Mouse (Mus musculus) stomach, embryonic 16.5 days (tissue): ENCODE measurements around the gene Skida1. TPM values are rescaled to one million over a fixed set of nuclear protein-coding genes. Genes with fewer than 3 reads are reported as not detected.

Source experiments
- ATAC-seq: fragments of 200-750 bp; cut with Nextera tagmentation; 2 replicates; pipeline ENCODE4 v1.8.0; 2017; ENCODE audit warnings: moderate number of reproducible peaks, moderate TSS enrichment; ENCODE audit not compliant: insufficient read depth, low FRiP score
- H3K27ac ChIP-seq: fragments of 300-500 bp; sonication (generic); 2 replicates; pipeline ENCODE4 v1.5.1; 2014; ENCODE audit warnings: low read length
- H3K27me3 ChIP-seq: fragments of 300-500 bp; sonication (generic); 2 replicates; pipeline ENCODE4 v1.6.1; 2014; ENCODE audit warnings: low read length, control low read depth, mixed read lengths; ENCODE audit not compliant: control insufficient read depth, insufficient read depth
- H3K36me3 ChIP-seq: fragments of 300-500 bp; sonication (generic); 2 replicates; pipeline ENCODE4 v1.6.1; 2014; ENCODE audit warnings: low read length; ENCODE audit not compliant: control insufficient read depth, insufficient read depth
- H3K4me1 ChIP-seq: fragments of 300-500 bp; sonication (generic); 2 replicates; pipeline ENCODE4 v1.6.1; 2014; ENCODE audit warnings: low read length, control low read depth, mixed read lengths; ENCODE audit not compliant: control insufficient read depth, insufficient read depth
- H3K4me2 ChIP-seq: fragments of 300-500 bp; sonication (generic); 2 replicates; pipeline ENCODE4 v1.6.1; 2014; ENCODE audit warnings: low read depth, low read length, mixed read lengths
- H3K4me3 ChIP-seq: fragments of 300-500 bp; sonication (generic); replicated peaks from 2 replicates; pipeline ENCODE4 v1.5.1; 2014; ENCODE audit warnings: mild to moderate bottlenecking, low read length
- H3K9ac ChIP-seq: fragments of 300-500 bp; sonication (generic); 2 replicates; pipeline ENCODE4 v1.6.1; 2014; ENCODE audit warnings: low read length
- H3K9me3 ChIP-seq: fragments of 300-500 bp; sonication (generic); replicated peaks from 2 replicates; pipeline ENCODE4 v1.6.1; 2016; ENCODE audit warnings: low read length, control low read depth; ENCODE audit not compliant: control insufficient read depth
- WGBS: fragments of 180-500 bp; shearing (Covaris S2); extraction: QIAGEN DNeasy Blood & Tissue Kit; methylation state at CpG from one replicate; pipeline ENCODE4 v1.1.7; 2014; 5-methylcytosine and 5-hydroxymethylcytosine counted together
- polyA plus RNA-seq: library from polyadenylated mRNA; unstranded; fragments of >200 nt; fragmentation: Nextera tagmentation; extraction: Ambion mirVana; gene quantifications from 2 replicates; pipeline ENCODE4 v1.2.1, GENCODE M21; 2015

The Skida1 gene
- polyA plus RNA-seq, 1 experiment from 2014 or later = 3.6 TPM

DNA sequence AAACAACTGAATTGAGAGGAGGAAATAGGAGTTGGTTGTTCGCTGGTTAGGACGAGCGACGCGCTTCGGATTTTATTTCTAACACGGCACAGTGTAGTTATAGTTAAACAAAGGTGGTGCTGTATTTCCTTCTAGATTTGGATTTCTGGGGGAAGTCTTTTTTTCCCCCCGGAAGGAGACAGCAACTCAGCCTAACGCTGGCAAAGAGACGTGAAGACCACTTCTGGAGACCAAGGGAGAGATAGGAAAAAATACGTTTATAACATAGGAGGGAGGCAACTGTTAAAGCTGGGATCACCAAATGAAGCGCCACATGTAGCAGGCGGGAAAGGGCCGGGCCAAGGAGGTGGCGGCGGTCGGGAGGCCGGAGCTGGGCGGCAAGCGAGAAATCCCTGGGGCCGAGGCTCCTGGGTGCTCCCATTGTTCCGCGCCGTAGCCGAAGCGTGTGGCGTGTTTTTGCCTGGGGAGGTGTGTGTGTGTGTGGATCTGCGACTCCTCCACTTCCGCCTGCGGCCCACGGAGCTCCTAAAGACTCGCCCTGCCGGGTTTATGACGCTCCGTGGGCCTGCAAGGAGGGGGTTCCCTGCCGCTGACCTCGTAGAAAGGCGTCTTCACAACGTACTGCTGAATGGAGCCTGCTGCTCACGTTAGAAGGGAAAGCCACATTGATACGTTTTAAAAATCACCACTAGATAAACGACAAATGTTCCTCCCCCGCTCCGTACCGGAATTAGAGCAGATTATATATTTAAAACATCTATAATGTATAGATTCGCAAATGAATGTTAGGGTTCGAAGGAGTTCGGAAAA is 8.7 kb upstream of the Skida1 start:
- under 1% methylated on average over 48 of the region's 48 CpGs for WGBS
- Histone ChIP-seq H3K4me1 (peaks cover 5% of the 10 kb centered on the region), H3K27me3 (no peaks in the 10 kb centered on the region), H3K9me3 (no peaks in the 10 kb centered on the region), H3K9ac (peak overlapping the region; percentile 91), H3K4me2 (peak overlapping the region; percentile 93), H3K27ac (peak overlapping the region; percentile 100), H3K4me3 (peak overlapping the region; percentile 57), H3K36me3 (no peaks in the 10 kb centered on the region)
- ATAC-seq = no peak

DNA sequence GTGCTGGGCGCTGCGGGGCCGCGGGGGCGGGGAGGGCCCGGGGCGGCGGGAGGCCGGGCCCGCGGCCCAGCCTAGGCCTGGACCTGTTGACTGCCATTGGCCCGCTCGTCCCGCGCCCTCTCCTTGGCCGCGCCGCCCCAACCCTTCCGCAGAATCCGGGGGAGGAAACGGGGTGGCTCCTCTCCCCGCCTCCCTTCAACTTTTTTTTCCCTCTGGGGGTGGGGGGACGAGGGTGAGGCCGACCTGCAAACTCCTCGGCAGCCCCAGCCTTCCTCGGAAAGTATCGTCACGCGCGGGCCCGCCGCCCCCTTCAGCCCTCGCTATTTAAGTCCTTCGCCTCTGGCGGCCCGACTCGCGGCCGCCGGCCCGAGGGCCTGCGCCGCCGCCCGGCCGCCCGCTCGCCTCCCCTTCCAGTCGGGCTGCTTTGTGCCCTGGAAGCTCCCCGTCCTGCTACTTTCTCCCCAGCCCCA is 8.0 kb upstream of the Skida1 start:
- ATAC-seq = peak; percentile 98
- Histone ChIP-seq H3K4me1 (peaks cover 5% of the 10 kb centered on the region), H3K27ac (peak overlapping the region; percentile 100), H3K27me3 (no peaks in the 10 kb centered on the region), H3K9ac (peak overlapping the region; percentile 91), H3K4me2 (peak overlapping the region; percentile 93), H3K36me3 (no peaks in the 10 kb centered on the region), H3K4me3 (peak overlapping the region; percentile 57), H3K9me3 (no peaks in the 10 kb centered on the region)
- under 1% methylated on average over 48 of the region's 50 CpGs for WGBS

DNA sequence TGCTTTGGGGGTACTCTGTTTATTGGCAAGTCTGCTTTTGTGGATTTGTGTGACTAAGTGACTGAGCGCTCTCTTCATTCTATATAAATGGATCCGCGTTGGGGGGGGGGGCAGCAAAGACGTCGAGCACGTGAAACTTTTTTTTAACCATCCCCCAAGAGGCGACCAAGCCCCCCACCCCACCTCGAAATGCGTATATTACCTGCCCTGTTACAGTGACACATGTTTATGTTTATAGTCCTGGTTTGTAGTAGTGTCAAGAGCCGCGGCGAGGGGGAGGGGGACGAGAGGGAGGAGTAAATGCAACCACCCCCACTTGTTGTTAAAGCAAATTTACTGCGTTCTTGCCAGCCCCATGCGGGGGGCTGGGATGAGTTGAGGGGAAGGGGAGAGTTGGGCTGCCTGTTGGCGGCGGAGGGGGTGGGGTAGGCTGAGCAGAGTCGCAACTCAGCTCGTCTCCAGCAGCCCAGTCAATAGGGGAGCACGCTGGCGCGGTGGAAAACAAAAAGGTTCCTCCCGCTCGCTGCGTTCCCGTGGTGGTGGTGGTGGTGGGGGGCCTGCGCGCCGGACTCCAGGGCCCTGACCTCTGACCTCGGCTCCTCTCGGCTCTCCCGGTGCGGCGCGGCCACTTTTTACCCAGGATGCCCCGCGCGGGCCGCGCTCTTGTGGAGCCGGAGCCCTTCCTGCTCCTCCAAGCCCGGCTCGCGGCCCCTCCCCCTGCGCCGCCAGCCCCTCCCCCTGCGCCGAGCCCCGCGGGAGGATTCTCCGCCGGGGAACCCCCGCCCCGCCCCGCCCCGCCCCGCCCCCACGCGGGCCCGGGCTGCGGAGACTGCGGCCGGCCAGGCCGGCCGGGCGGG is 7.3 kb upstream of the Skida1 start:
- Histone ChIP-seq H3K9me3 (no peaks in the 10 kb centered on the region), H3K36me3 (no peaks in the 10 kb centered on the region), H3K27ac (peak overlapping the region; percentile 100), H3K4me2 (peak overlapping the region; percentile 93), H3K9ac (peak overlapping the region; percentile 91), H3K4me3 (peak overlapping the region; percentile 57), H3K27me3 (no peaks in the 10 kb centered on the region), H3K4me1 (peaks cover 5% of the 10 kb centered on the region)
- WGBS = under 1% methylated on average over 49 of the region's 66 CpGs
- ATAC-seq = peak; percentile 57

DNA sequence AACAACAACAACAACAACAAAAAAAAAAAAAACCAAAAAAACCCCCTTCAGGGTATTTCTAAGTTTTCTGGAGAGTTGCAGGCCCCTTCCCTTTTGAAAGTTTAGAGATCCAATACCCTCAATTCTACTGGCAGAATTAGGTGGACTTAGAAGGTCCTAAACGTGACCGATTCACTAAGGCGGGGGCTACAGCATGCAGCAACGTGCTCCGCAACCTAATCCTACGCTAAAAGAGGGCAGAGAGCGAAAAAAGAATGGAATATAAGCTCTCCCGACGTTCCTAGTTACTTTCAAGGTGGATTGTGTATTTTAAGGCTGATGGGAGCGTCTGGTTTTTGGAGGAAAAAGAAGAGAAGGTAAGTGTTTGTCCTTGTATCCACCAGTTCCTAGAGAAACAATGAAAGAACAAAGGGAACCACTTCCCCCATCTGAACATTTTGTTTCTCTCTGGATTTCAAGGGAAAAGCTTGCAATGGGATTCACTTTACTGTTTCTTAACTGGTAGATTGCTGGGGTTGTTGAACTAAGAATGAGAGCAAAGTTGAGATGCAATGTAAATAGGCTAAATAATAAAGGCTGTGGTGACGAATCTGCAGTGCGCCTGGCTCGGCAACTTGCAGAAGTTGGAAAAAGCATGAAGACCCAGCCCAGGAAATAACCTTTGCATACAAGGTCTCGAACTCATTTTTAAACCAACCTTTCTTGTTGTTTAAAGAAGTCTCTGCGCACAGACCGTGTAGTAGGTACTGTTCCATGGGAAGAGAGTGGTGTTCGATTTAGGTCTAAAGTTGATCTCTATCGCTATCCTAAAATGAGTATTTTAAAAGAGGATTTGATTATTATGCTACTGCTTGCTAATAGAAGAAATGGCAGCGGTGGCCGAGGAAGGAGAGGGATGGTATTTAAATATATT is 6.4 kb upstream of the Skida1 start, which contains the start of gene Mllt10:
Mllt10 (plus strand) TSS at position 222 of the 913 bp plus-strand sequence.
- no peaks in the 10 kb centered on the region for H3K9me3 ChIP-seq
- peak within 1 kb of the TSS; percentile 88 for H3K4me2 ChIP-seq
- H3K27ac ChIP-seq = peak within 1 kb of the TSS; percentile 100
- WGBS = 8% methylated on average over 20 of the region's 20 CpGs
- peak within 1 kb of the TSS; percentile 57 for H3K4me3 ChIP-seq
- peak within 1 kb of the TSS; percentile 85 for H3K9ac ChIP-seq
- peaks cover 5% of the 10 kb centered on the region for H3K4me1 ChIP-seq
- H3K27me3 ChIP-seq = no peaks in the 10 kb centered on the region
- no peaks in the 10 kb centered on the region for H3K36me3 ChIP-seq
- no peak for ATAC-seq

DNA sequence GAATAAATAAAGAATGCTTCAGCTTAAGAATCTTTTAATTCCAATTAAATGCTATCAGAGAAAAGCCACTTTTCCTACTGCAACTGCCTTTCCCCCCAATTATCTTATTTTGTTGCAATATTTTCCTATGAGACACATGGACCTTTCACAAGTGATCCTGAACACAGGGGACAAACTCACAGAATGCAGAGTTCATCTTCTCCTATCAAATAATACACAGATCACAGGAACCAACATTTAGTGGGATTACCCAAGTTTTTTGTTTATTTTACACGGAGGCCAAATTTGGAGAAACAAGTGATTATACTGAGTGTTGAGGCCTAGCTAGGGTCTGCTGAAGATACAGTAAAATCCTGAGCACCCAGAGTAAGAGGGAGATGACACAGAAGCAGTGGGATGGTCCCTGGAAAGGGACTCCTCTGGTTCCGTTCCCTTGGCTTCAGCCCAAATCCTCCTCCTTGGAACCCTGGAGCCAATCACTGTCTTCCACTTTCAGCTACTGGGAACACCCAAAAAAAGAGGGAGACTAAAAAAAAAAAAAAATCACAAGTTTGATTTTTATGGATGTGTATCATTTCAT is 5.2 kb upstream of the Skida1 start:
- Histone ChIP-seq H3K4me2 (peak overlapping the region; percentile 88; the same call in 1 of the 2 replicates), H3K27me3 (no peaks in the 10 kb centered on the region), H3K36me3 (no peaks in the 10 kb centered on the region), H3K9me3 (no peaks in the 10 kb centered on the region), H3K27ac (peak overlapping the region; percentile 27), H3K4me1 (peaks cover 17% of the 10 kb centered on the region), H3K9ac (no peak overlapping the region), H3K4me3 (no peak overlapping the region)
- ATAC-seq = no peak
- 41% methylated on average over 2 of the region's 2 CpGs for WGBS

DNA sequence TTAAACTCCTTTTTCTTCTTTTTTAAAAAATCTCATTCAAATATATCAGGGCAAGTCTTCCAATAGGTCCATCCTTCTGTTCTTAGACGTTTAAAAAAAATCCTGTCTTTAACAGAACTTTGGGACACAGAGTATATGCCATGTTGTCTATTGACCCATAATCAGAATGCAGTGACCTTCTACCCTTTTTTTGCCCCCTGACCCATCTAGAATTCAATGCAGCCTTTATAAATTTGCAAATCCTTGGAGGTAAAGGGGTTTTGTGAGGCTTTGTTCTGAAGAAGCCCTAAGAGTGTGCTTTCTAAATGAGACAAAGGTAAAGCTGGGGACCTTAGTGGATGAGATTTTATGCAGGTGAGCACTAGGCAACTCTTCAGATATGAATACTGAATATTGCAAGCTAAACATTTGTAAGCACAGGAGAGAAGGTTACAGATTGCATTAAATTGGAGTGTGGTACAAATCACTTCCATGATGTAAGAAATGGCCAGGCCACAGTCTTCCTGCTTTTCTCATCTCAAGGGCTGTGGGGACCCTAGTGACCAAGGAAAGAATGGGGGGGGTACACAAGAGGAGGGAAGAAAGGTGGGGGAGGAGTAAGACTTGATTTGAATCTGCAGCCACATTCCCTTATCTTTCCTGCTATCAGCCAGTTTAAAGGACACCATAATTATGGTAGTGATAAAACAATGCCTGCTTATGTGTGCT is 4.5 kb upstream of the Skida1 start:
- Histone ChIP-seq H3K27me3 (no peaks in the 10 kb centered on the region), H3K9ac (no peak overlapping the region), H3K4me3 (no peak overlapping the region), H3K9me3 (no peaks in the 10 kb centered on the region), H3K36me3 (no peaks in the 10 kb centered on the region), H3K4me2 (no peak overlapping the region), H3K27ac (no peak overlapping the region), H3K4me1 (peaks cover 17% of the 10 kb centered on the region)
- WGBS = 74% methylated on average over 1 of the region's 1 CpGs
- ATAC-seq = no peak

DNA sequence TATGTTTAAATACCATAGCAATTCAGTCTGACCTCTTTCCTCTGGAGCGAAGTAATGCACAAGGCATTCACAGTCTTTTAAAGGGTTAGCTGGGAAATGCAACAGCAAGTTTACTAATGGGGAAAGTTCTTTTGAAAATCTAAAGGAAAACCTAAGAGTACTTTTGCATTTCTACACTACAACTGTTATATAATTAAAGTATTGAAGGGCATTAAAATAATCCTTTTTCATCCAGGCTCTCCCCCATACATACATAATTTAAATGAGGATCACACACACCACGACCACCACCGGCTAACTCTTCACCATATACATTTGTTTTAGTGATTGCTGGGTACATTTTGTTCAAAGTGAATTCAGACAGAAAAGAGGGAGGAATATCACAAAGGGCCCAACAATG is 3.7 kb upstream of the Skida1 start:
- Histone ChIP-seq H3K9ac (no peak overlapping the region), H3K36me3 (no peaks in the 10 kb centered on the region), H3K4me1 (peaks cover 17% of the 10 kb centered on the region), H3K4me3 (no peak overlapping the region), H3K27me3 (no peaks in the 10 kb centered on the region), H3K4me2 (no peak overlapping the region), H3K27ac (no peak overlapping the region), H3K9me3 (no peaks in the 10 kb centered on the region)
- ATAC-seq = no peak
- WGBS = 71% methylated on average over 3 of the region's 3 CpGs

DNA sequence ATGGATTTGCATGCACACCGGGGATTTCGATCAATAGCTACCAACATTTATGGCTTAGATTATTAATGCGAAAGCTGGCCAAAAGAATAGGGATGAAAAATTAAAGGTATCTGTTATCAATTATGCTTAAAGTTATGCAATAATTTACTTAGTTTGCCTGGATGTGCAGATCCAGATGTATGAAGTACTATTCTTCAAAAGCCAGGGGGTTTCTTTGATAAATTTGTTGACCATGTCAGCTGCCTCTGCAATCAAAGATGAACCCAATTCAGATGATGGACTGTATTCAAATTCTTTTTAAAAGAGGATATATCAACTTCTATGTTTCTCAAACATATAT is 3.0 kb upstream of the Skida1 start:
- no peak for ATAC-seq
- H3K4me3 ChIP-seq = no peak overlapping the region
- 77% methylated on average over 3 of the region's 3 CpGs for WGBS
- no peaks in the 10 kb centered on the region for H3K36me3 ChIP-seq
- H3K27me3 ChIP-seq = no peaks in the 10 kb centered on the region
- no peak overlapping the region for H3K4me2 ChIP-seq
- no peak overlapping the region for H3K27ac ChIP-seq
- no peak overlapping the region for H3K9ac ChIP-seq
- H3K4me1 ChIP-seq = peaks cover 17% of the 10 kb centered on the region
- no peaks in the 10 kb centered on the region for H3K9me3 ChIP-seq
